Mouse (Mus musculus): ENCODE results near the gene Kcnh2. TPM values are rescaled to one million over a fixed set of nuclear protein-coding genes. Genes with fewer than 3 reads are reported as not detected.

The Kcnh2 gene
- polyA plus RNA-seq, 1 experiment from 2014 or later: 2.7 TPM

GRCm38 (mm10) chr5:24387264-24388241 lies 36.1 kb upstream of the Kcnh2 start:
- ATAC-seq (ENCODE audit: low FRiP score, low read depth): peak; percentile 63
- 1% methylated on average over 73 of the region's 73 CpGs for WGBS
- Histone ChIP-seq H3K27ac (peak overlapping the region; percentile 10; the same call in 1 of the 2 replicates), H3K4me1 (peaks cover 29% of the 10 kb centered on the region), H3K9ac (peak overlapping the region; percentile 73), H3K4me3 (peak overlapping the region; percentile 54), H3K9me3 (no peaks in the 10 kb centered on the region), H3K36me3 (no peaks in the 10 kb centered on the region), H3K27me3 (peaks cover 38% of the 10 kb centered on the region), H3K4me2 (replicated peaks) (peak overlapping the region; percentile 98)

GRCm38 (mm10) chr5:24385887-24386550 lies 34.6 kb upstream of the Kcnh2 start:
- H3K9me3 ChIP-seq: no peaks in the 10 kb centered on the region
- 85% methylated on average over 10 of the region's 10 CpGs for WGBS
- no peak for ATAC-seq (ENCODE audit: low FRiP score, low read depth)
- no peak overlapping the region for H3K4me3 ChIP-seq
- peaks cover 29% of the 10 kb centered on the region for H3K4me1 ChIP-seq
- H3K27ac ChIP-seq: no peak overlapping the region
- peaks cover 38% of the 10 kb centered on the region for H3K27me3 ChIP-seq
- no peak overlapping the region for H3K9ac ChIP-seq
- no peaks in the 10 kb centered on the region for H3K36me3 ChIP-seq
- H3K4me2 ChIP-seq (replicated peaks): no peak overlapping the region

GRCm38 (mm10) chr5:24385374-24385773 lies 34.0 kb upstream of the Kcnh2 start:
- Histone ChIP-seq H3K4me3 (no peak overlapping the region), H3K27me3 (peaks cover 38% of the 10 kb centered on the region), H3K9me3 (no peaks in the 10 kb centered on the region), H3K4me2 (replicated peaks) (no peak overlapping the region), H3K36me3 (no peaks in the 10 kb centered on the region), H3K27ac (no peak overlapping the region), H3K9ac (no peak overlapping the region), H3K4me1 (peaks cover 29% of the 10 kb centered on the region)
- WGBS: 86% methylated on average over 5 of the region's 5 CpGs
- no peak for ATAC-seq (ENCODE audit: low FRiP score, low read depth)

- 65% methylated on average over 6 of the region's 6 CpGs for WGBS
- no peak for ATAC-seq (ENCODE audit: low FRiP score, low read depth)
- H3K27me3 ChIP-seq: peaks cover 34% of the 10 kb centered on the region
- H3K4me1 ChIP-seq: peaks cover 29% of the 10 kb centered on the region
- H3K4me2 ChIP-seq (replicated peaks): 0 out of 2 replicates have a peak overlapping the region, but pooled peaks have one; percentile 67
- no peak overlapping the region for H3K9ac ChIP-seq
- no peak overlapping the region for H3K4me3 ChIP-seq
- H3K27ac ChIP-seq: no peak overlapping the region
- H3K36me3 ChIP-seq: no peaks in the 10 kb centered on the region
- H3K9me3 ChIP-seq: no peaks in the 10 kb centered on the region
Observed at GRCm38 (mm10) chr5:24384407-24384806, 33.0 kb upstream of the Kcnh2 start.

GRCm38 (mm10) chr5:24383026-24383859 lies 31.8 kb upstream of the Kcnh2 start:
- Histone ChIP-seq H3K4me2 (replicated peaks) (peak overlapping the region; percentile 67), H3K4me1 (peaks cover 24% of the 10 kb centered on the region), H3K9me3 (no peaks in the 10 kb centered on the region), H3K4me3 (peak overlapping the region; percentile 48), H3K9ac (peak overlapping the region; percentile 56), H3K27me3 (peaks cover 28% of the 10 kb centered on the region), H3K36me3 (no peaks in the 10 kb centered on the region), H3K27ac (no peak overlapping the region)
- ATAC-seq (ENCODE audit: low FRiP score, low read depth): peak; percentile 85
- 1% methylated on average over 34 of the region's 34 CpGs for WGBS

GRCm38 (mm10) chr5:24381988-24382387 lies 30.6 kb upstream of the Kcnh2 start:
- Histone ChIP-seq H3K4me1 (peaks cover 13% of the 10 kb centered on the region), H3K4me2 (replicated peaks) (no peak overlapping the region), H3K27ac (no peak overlapping the region), H3K9me3 (no peaks in the 10 kb centered on the region), H3K36me3 (no peaks in the 10 kb centered on the region), H3K9ac (no peak overlapping the region), H3K27me3 (peaks cover 15% of the 10 kb centered on the region), H3K4me3 (no peak overlapping the region)
- WGBS: 75% methylated on average over 2 of the region's 2 CpGs
- no peak for ATAC-seq (ENCODE audit: low FRiP score, low read depth)

- Histone ChIP-seq H3K9ac (no peak overlapping the region), H3K4me3 (no peak overlapping the region), H3K27me3 (peaks cover 10% of the 10 kb centered on the region), H3K9me3 (no peaks in the 10 kb centered on the region), H3K36me3 (no peaks in the 10 kb centered on the region), H3K4me1 (peaks cover 10% of the 10 kb centered on the region; the same call in 1 of the 2 replicates), H3K4me2 (replicated peaks) (no peak overlapping the region), H3K27ac (no peak overlapping the region)
- WGBS: 79% methylated on average over 6 of the region's 6 CpGs
- no peak for ATAC-seq (ENCODE audit: low FRiP score, low read depth)
Observed at GRCm38 (mm10) chr5:24381486-24381885, 30.1 kb upstream of the Kcnh2 start.

- no peak overlapping the region for H3K4me2 ChIP-seq (replicated peaks)
- ATAC-seq (ENCODE audit: low FRiP score, low read depth): no peak
- no peaks in the 10 kb centered on the region for H3K36me3 ChIP-seq
- peaks cover 3% of the 10 kb centered on the region; the same call in 1 of the 2 replicates for H3K27me3 ChIP-seq
- no peaks in the 10 kb centered on the region for H3K9me3 ChIP-seq
- WGBS: 93% methylated on average over 4 of the region's 4 CpGs
- H3K9ac ChIP-seq: no peak overlapping the region
- H3K27ac ChIP-seq: no peak overlapping the region
- peaks cover 10% of the 10 kb centered on the region; the same call in 1 of the 2 replicates for H3K4me1 ChIP-seq
- H3K4me3 ChIP-seq: no peak overlapping the region
Observed at GRCm38 (mm10) chr5:24380499-24380898, 29.1 kb upstream of the Kcnh2 start.

DNA sequence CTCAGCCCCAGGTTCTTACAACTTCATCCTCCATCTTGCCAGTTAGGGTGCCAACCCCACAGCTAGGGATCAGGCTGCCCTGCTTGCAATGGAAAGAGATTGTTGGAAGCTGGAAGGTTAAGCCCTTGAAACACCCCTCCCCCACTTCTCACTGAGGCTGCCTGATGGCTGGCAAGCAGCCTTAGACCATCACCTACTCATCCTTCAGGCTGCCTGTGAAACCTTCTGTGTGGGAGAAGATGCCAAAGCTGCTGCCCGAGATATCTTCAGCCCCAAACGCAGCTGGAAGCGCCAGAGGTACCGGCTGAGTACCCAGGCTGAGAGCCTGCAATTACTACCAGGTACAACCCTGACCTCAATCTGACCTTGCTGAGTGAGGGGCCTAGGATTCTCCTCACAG lies 28.1 kb upstream of the Kcnh2 start:
- H3K27ac ChIP-seq: no peak overlapping the region
- H3K4me3 ChIP-seq: no peak overlapping the region
- H3K27me3 ChIP-seq: peaks cover 2% of the 10 kb centered on the region; the same call in 1 of the 2 replicates
- no peaks in the 10 kb centered on the region for H3K36me3 ChIP-seq
- H3K9ac ChIP-seq: no peak overlapping the region
- H3K9me3 ChIP-seq: no peaks in the 10 kb centered on the region
- 61% methylated on average over 4 of the region's 4 CpGs for WGBS
- ATAC-seq (ENCODE audit: low FRiP score, low read depth): no peak
- H3K4me2 ChIP-seq (replicated peaks): no peak overlapping the region
- peaks cover 10% of the 10 kb centered on the region; the same call in 1 of the 2 replicates for H3K4me1 ChIP-seq

DNA sequence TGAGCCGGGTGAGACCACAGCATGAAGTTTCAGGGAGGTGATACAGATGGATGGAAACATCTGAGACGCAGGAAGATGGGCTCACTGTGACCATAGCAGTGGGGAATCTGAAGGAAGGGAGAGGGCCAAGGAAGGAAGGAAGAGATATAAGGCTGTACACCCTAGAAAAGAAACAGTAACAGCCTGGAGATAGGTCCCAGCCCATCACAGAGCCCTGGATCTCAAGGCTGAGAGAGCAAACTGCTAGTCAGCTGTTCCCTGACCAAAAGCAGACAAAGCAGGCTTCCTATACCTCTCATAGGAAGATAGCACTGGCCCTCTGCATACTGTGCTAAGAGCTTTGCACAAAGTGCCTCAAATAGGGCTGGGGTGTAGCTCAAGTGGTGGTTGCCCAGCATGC lies 27.3 kb upstream of the Kcnh2 start:
- no peak overlapping the region for H3K27ac ChIP-seq
- no peak overlapping the region for H3K4me3 ChIP-seq
- peaks cover 5% of the 10 kb centered on the region; the same call in 1 of the 2 replicates for H3K4me1 ChIP-seq
- H3K9me3 ChIP-seq: no peaks in the 10 kb centered on the region
- H3K27me3 ChIP-seq: no peaks in the 10 kb centered on the region; the same call in 1 of the 2 replicates
- H3K9ac ChIP-seq: no peak overlapping the region
- ATAC-seq (ENCODE audit: low FRiP score, low read depth): no peak
- no peak overlapping the region for H3K4me2 ChIP-seq (replicated peaks)
- H3K36me3 ChIP-seq: no peaks in the 10 kb centered on the region
- 72% methylated on average over 2 of the region's 2 CpGs for WGBS

DNA sequence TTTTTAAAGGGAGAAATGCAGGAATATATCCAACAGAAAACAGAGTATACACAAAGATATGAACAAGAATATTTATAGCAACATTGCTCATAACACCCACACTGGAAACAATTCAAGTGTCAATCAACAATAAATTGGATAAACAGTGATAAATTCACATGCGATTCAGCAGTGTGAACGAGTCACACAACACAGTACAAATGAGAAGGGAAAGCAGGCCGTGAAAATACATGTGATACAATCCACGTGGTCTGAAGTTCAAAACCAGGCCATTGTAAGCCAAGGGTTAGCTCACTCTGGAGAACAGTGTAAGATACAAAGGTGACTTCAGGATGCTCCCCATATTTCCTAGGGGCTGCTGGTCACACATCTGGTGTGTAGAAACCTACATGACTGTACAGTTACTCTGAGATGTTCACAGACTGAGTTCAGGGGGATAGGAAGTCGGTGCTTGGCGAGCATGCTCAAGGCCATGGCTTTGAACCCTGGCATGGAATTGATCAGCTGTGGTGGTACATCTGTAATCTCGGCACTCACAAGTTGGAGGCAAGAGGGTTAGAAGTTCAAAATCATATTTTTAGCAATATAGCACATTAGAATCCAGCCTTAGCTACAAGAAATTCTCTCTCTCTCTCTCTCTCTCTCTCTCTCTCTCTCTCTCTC lies 23.4 kb upstream of the Kcnh2 start:
- WGBS: 81% methylated on average over 7 of the region's 7 CpGs
- ATAC-seq (ENCODE audit: low FRiP score, low read depth): no peak
- Histone ChIP-seq H3K4me2 (replicated peaks) (no peak overlapping the region), H3K9ac (no peak overlapping the region), H3K27ac (no peak overlapping the region), H3K36me3 (no peaks in the 10 kb centered on the region), H3K27me3 (no peaks in the 10 kb centered on the region; the same call in 1 of the 2 replicates), H3K4me3 (no peak overlapping the region), H3K9me3 (no peaks in the 10 kb centered on the region), H3K4me1 (0 out of 2 replicates have a peak, but pooled peaks cover 4% of the 10 kb centered on the region)

Measured in limb, embryonic 13.5 days (tissue).